Mouse (Mus musculus): ENCODE data around the gene Casc3.

GRCm38 (mm10) chr11:98810686-98811085, 6.0 kb downstream of the Casc3 start:
- TF ChIP-seq CTCF (IDR thresholded peaks at IDR 0.05; ENCODE audit: low read depth) (no peak), EP300 (IDR thresholded peaks at IDR 0.05; ENCODE audit: low read depth) (no peak)

All from liver, postnatal 0 days (tissue).